Mouse (Mus musculus) limb, embryonic 15.5 days (tissue): ENCODE measurements around the gene Olfr1271. TPM values are rescaled to one million over a fixed set of nuclear protein-coding genes. Genes with fewer than 3 reads are reported as not detected.
"Not testable (repeated sequence)": the region's sequence is repeated elsewhere in the genome, so short reads cannot be mapped to it uniquely, and the experiment has no call there.

Experiments
- ATAC-seq: fragments of 200-750 bp; cut with Nextera tagmentation; 2 replicates; pipeline ENCODE4 v1.8.0; 2017; ENCODE audit warnings: low read depth, moderate TSS enrichment; ENCODE audit not compliant: insufficient number of reproducible peaks, low FRiP score, low TSS enrichment
- H3K27ac ChIP-seq: fragments of 300-500 bp; sonication (generic); 2 replicates; pipeline ENCODE4 v1.5.1; 2015; ENCODE audit warnings: moderate library complexity, mild to moderate bottlenecking, inconsistent platforms
- H3K27me3 ChIP-seq: fragments of 300-500 bp; sonication (generic); 2 replicates; pipeline ENCODE4 v1.6.1; 2015; ENCODE audit warnings: inconsistent platforms
- H3K36me3 ChIP-seq: fragments of 300-500 bp; sonication (generic); 2 replicates; pipeline ENCODE4 v1.6.1; 2015; ENCODE audit warnings: inconsistent platforms
- H3K4me1 ChIP-seq: fragments of 300-500 bp; sonication (generic); 2 replicates; pipeline ENCODE4 v1.6.1; 2015; ENCODE audit warnings: inconsistent platforms
- H3K4me2 ChIP-seq: fragments of 300-500 bp; sonication (generic); 2 replicates; pipeline ENCODE4 v1.6.1; 2015; ENCODE audit warnings: mild to moderate bottlenecking, inconsistent platforms
- H3K4me3 ChIP-seq: fragments of 300-500 bp; sonication (generic); 2 replicates; pipeline ENCODE4 v1.5.1; 2015; ENCODE audit warnings: mild to moderate bottlenecking, inconsistent platforms
- H3K9ac ChIP-seq: fragments of 300-500 bp; sonication (generic); 2 replicates; pipeline ENCODE4 v1.6.1; 2015; ENCODE audit warnings: inconsistent platforms
- H3K9me3 ChIP-seq: fragments of 300-500 bp; sonication (generic); 2 replicates; pipeline ENCODE4 v1.6.1; 2016; ENCODE audit warnings: inconsistent platforms
- WGBS: fragments of 180-500 bp; shearing (Covaris S2); methylation state at CpG from one replicate; pipeline ENCODE4 v1.1.7; 2015; 5-methylcytosine and 5-hydroxymethylcytosine counted together
- polyA plus RNA-seq: library from polyadenylated mRNA; unstranded; fragments of >200 nt; fragmentation: Nextera tagmentation; extraction: Ambion mirVana; gene quantifications from 2 replicates; pipeline ENCODE4 v1.2.1, GENCODE M21; 2015

The Olfr1271 gene
- polyA plus RNA-seq, result not detected in 2 replicates

- no peaks in the 10 kb centered on the region for H3K27me3 ChIP-seq
- no peaks in the 10 kb centered on the region for H3K9me3 ChIP-seq
- H3K4me1 ChIP-seq, result no peaks in the 10 kb centered on the region
- no peak for ATAC-seq
- H3K27ac ChIP-seq, result no peak within 1 kb of the TSS
- no peaks in the 10 kb centered on the region for H3K36me3 ChIP-seq
- 90% methylated on average over 2 of the region's 2 CpGs for WGBS
- H3K9ac ChIP-seq, result no peak within 1 kb of the TSS
- H3K4me3 ChIP-seq, result no peak within 1 kb of the TSS
- H3K4me2 ChIP-seq, result no peak within 1 kb of the TSS
Measured at GRCm38 (mm10) chr2:90270932-90271331, at the start of gene Olfr1271. TSS of gene Olfr1271 (minus strand) at chr2:90271032.

DNA sequence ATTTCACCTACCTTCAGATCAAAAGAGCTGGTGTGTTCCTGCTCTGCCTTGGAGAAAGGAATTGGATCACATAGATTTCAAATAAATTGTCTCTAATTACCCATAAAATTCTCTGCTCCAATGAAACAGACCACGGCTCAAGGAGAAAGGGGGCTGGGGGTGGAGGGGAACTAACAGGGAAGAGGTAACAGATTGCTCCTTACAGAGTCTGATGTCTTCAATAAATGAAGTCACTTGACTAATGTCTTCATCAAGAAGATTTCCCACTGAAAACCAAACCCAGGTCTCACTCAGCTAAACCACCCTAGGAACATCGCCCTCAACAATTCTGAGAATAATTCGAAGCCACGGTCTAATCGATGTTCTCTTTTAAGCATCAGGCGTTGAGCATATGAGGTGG, 21.9 kb upstream of the Olfr1271 start, which contains the start of gene Olfr1272:
TSS of gene Olfr1272 (minus strand) at position 101 of the 400 bp plus-strand sequence.
- H3K36me3 ChIP-seq, result no peaks in the 10 kb centered on the region

DNA sequence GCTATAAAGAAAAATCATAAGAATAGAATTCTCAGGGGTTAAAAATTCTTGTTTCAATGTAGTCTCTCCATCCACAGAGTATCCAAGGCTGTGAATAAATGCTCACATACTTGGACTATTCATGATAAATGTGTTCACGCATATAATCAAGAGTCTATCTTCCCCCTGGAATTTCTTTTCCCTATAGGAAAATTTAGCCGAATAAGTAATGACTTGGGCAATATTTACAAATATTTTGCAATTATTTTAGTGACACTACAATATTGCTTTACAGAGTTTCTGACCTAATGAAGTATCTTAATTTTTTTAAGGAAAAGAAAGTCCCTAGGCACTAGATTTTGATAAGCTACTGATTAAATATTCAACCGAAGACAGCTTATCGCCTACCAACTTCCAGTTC, 13.3 kb downstream of the Olfr1271 start, which contains the start of gene Olfr142:
TSS of gene Olfr142 (minus strand) at position 101 of the 400 bp plus-strand sequence.
- Histone ChIP-seq H3K4me1 (no peaks in the 10 kb centered on the region), H3K36me3 (no peaks in the 10 kb centered on the region), H3K27me3 (no peaks in the 10 kb centered on the region), H3K4me3 (no peak within 1 kb of the TSS), H3K4me2 (no peak within 1 kb of the TSS), H3K27ac (no peak within 1 kb of the TSS), H3K9me3 (no peaks in the 10 kb centered on the region), H3K9ac (no peak within 1 kb of the TSS)
- no peak for ATAC-seq
- WGBS, result 93% methylated on average over 4 of the region's 4 CpGs

More for the DNA sequence above, 21.9 kb upstream of the Olfr1271 start, which contains the start of gene Olfr1272:
- no peak for ATAC-seq
- WGBS, result 86% methylated on average over 6 of the region's 6 CpGs
- no peak within 1 kb of the TSS for H3K9ac ChIP-seq
- H3K4me1 ChIP-seq, result no peaks in the 10 kb centered on the region
- no peak within 1 kb of the TSS for H3K27ac ChIP-seq
- H3K27me3 ChIP-seq, result no peaks in the 10 kb centered on the region
- H3K9me3 ChIP-seq, result no peaks in the 10 kb centered on the region
- H3K4me3 ChIP-seq, result no peak within 1 kb of the TSS
- H3K4me2 ChIP-seq, result no peak within 1 kb of the TSS

GRCm38 (mm10) chr2:90224393-90224792, 46.4 kb downstream of the Olfr1271 start, which contains the start of gene Olfr1506:
TSS of gene Olfr1506 (minus strand) at chr2:90224493.
- not testable (repeated sequence) for H3K4me3 ChIP-seq, H3K9me3 ChIP-seq, H3K4me2 ChIP-seq, H3K27ac ChIP-seq, ATAC-seq, H3K9ac ChIP-seq, H3K27me3 ChIP-seq, H3K4me1 ChIP-seq, H3K36me3 ChIP-seq
- WGBS, result no CpG with 5 or more reads among the region's 6 CpGs

Other genes with a start within 250 kb of the Olfr1271 start
- gene Olfr1264, start 245.5 kb downstream of the Olfr1271 start, polyA plus RNA-seq, result not detected in 2 replicates
- not detected in 2 replicates for gene Olfr1265, start 235.7 kb downstream of the Olfr1271 start, polyA plus RNA-seq
- gene Olfr140, start 207.4 kb downstream of the Olfr1271 start, polyA plus RNA-seq, result not detected in 2 replicates
- gene Olfr1269, start 149.6 kb downstream of the Olfr1271 start, polyA plus RNA-seq, result not detected in 2 replicates
- gene Olfr32, start 128.7 kb downstream of the Olfr1271 start, polyA plus RNA-seq, result not detected in 2 replicates
- not detected in 2 replicates for gene Olfr1270, start 117.9 kb downstream of the Olfr1271 start, polyA plus RNA-seq
- gene Olfr1506, start 46.5 kb downstream of the Olfr1271 start, polyA plus RNA-seq, result not detected in 2 replicates
- not detected in 2 replicates for gene Olfr142, start 13.4 kb downstream of the Olfr1271 start, polyA plus RNA-seq
- gene Olfr1272, start 21.8 kb upstream of the Olfr1271 start, polyA plus RNA-seq, result not detected in 2 replicates
- not detected in 2 replicates for gene Gm13769, start 51.2 kb upstream of the Olfr1271 start, polyA plus RNA-seq
- gene Olfr1274-ps, start 127.7 kb upstream of the Olfr1271 start, polyA plus RNA-seq, result not detected in 2 replicates